In the genomic region with DNA sequence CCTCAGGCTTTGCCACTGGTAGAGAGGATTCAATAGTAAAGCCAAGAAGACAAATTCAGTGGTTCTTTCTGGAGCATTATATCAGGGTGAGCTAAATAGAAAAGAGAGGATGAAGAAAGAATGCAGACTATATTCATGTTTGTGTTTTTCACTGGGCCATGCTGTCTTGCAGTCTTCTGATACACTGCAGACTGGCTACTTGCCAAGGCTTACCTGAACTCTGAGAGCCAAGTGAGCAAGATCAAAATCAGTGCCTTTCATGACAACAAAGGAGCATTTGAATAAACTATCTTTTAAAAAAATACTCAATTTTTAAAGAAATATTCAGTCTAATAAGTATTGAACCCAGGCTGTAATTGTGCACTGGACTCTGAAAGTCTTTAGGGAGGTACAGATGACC, we compare ENCODE assay signal across 15 mouse cellular contexts.
"Had no signal": no experiment of that assay in that cellular context is flagged by ENCODE, and none has a peak within 500 bp of the region (broad histone marks: within the 10 kb centered on the region; RNA-seq: fewer than 3 reads in every experiment).

No protein-coding gene starts in this region.

- H3K4me3 ChIP-seq: lung, embryonic 15.5 days; megakaryocyte, embryonic 14.5 days; midbrain, embryonic 13.5 days; midbrain, embryonic 15.5 days; neural tube, embryonic 12.5 days had no signal

- H3K4me1 ChIP-seq: lung, embryonic 15.5 days; megakaryocyte, embryonic 14.5 days; midbrain, embryonic 13.5 days; midbrain, embryonic 15.5 days; neural tube, embryonic 12.5 days had no signal

- H3K27ac ChIP-seq: lung, embryonic 15.5 days; macrophage; midbrain, embryonic 13.5 days; midbrain, embryonic 15.5 days; neural tube, embryonic 12.5 days had no signal

- H3K27me3 ChIP-seq: lung, embryonic 15.5 days; megakaryocyte, embryonic 14.5 days; midbrain, embryonic 13.5 days; midbrain, embryonic 15.5 days; neural tube, embryonic 12.5 days had no signal

- ATAC-seq: lung, postnatal 0 days; midbrain, embryonic 13.5 days; midbrain, embryonic 15.5 days had no signal

- DNase-seq: lung, adult 2 months; lung, postnatal 14 days; lung, postnatal 36 days; right cerebral cortex, postnatal 14 days; spleen, adult 18-20 months; thymus, adult 18-20 months; thymus, postnatal 14 days; thymus, postnatal 36 days had no signal
